Mouse (Mus musculus) CH12.LX (cell line): ENCODE measurements around the gene Kcnd3. TPM values are rescaled to one million over a fixed set of nuclear protein-coding genes. Genes with fewer than 3 reads are reported as not detected.

Source experiments
- DNase-seq: peaks from one replicate; pipeline ENCODE4 v3.0.0-alpha.2; 2013; ENCODE audit errors: extremely low read depth
- H3K27ac ChIP-seq: 2 replicates; pipeline ENCODE4 v1.5.1; 2012; ENCODE audit warnings: low read depth, mild to moderate bottlenecking, control low read depth, moderate library complexity; ENCODE audit not compliant: insufficient read depth
- H3K27me3 ChIP-seq: replicated peaks from 2 replicates; pipeline ENCODE3; 2012; ENCODE audit warnings: inconsistent platforms
- H3K36me3 ChIP-seq, 2 experiments: replicated peaks in 1 of 2; 2 replicates each; pipeline versions ENCODE3 to v1.6.1; 2012; ENCODE audit warnings: inconsistent platforms in 1 of 2, low read length in 1 of 2, mild to moderate bottlenecking in 1 of 2, mixed read lengths in 1 of 2, moderate library complexity in 1 of 2; ENCODE audit not compliant: control insufficient read depth in 1 of 2, insufficient read depth in 1 of 2
- H3K4me1 ChIP-seq, 2 experiments: 2 replicates each; pipeline ENCODE4 v1.6.1; 2012; ENCODE audit warnings: inconsistent platforms in 1 of 2, moderate library complexity in 1 of 2; ENCODE audit not compliant: insufficient read depth in 2 of 2, control insufficient read depth in 1 of 2
- H3K4me2 ChIP-seq: 2 replicates; pipeline ENCODE4 v1.6.1; 2012; ENCODE audit warnings: low read depth, mild to moderate bottlenecking, control low read depth; ENCODE audit not compliant: poor library complexity, insufficient read depth, severe bottlenecking
- H3K4me3 ChIP-seq, 3 experiments: fragments of 150-350 bp in 1 of 3; sonication (generic) in 1 of 3; replicated peaks in 1 of 3; 2 replicates each; pipeline versions ENCODE3 to v1.5.1; 2011 to 2012; ENCODE audit warnings: low read depth in 2 of 3, low read length in 2 of 3, mild to moderate bottlenecking in 2 of 3, moderate library complexity in 2 of 3, control low read depth in 1 of 3, improper control_type of control experiment in 1 of 3, inconsistent platforms in 1 of 3, mixed read lengths in 1 of 3; ENCODE audit not compliant: poor library complexity in 1 of 3
- H3K79me2 ChIP-seq: replicated peaks from 2 replicates; pipeline ENCODE4 v1.6.1; 2012; ENCODE audit warnings: mild to moderate bottlenecking, moderate library complexity; ENCODE audit not compliant: control insufficient read depth, poor library complexity, insufficient read depth, severe bottlenecking; ENCODE audit errors: extremely low read depth
- H3K9ac ChIP-seq: 2 replicates; pipeline ENCODE4 v1.6.1; 2012; ENCODE audit warnings: low read depth, mild to moderate bottlenecking, control low read depth, moderate library complexity; ENCODE audit not compliant: insufficient read depth
- H3K9me3 ChIP-seq: replicated peaks from 2 replicates; pipeline ENCODE3; 2012; ENCODE audit warnings: low read length, inconsistent platforms, mixed read lengths
- BHLHE40 ChIP-seq: IDR thresholded peaks from 2 replicates; pipeline ENCODE4 v1.6.1; 2011; ENCODE audit warnings: mild to moderate bottlenecking, low read depth, low read length, improper control_type of control experiment
- CHD1 ChIP-seq: IDR thresholded peaks from 2 replicates; pipeline ENCODE4 v1.6.1; 2012; ENCODE audit warnings: low read depth, low read length, improper control_type of control experiment, inconsistent platforms
- CTCF ChIP-seq, 2 experiments: IDR thresholded peaks in 1 of 2; conservative IDR thresholded peaks in 1 of 2; 2 replicates each; pipeline ENCODE4 v1.5.1; 2011 to 2012; ENCODE audit warnings: low read depth in 2 of 2, low read length in 2 of 2, improper control_type of control experiment in 1 of 2, inconsistent platforms in 1 of 2, mild to moderate bottlenecking in 1 of 2, moderate library complexity in 1 of 2
- E2F4 ChIP-seq: IDR thresholded peaks from 2 replicates; pipeline ENCODE4 v1.6.1; 2011; ENCODE audit warnings: low read depth, low read length, improper control_type of control experiment; ENCODE audit not compliant: insufficient replicate concordance
- GABPA ChIP-seq: IDR thresholded peaks from 2 replicates; pipeline ENCODE4 v1.6.1; 2012; ENCODE audit warnings: low read depth, low read length, improper control_type of control experiment, inconsistent platforms; ENCODE audit not compliant: insufficient replicate concordance
- IRF4 ChIP-seq: IDR thresholded peaks from 2 replicates; pipeline ENCODE4 v1.6.1; 2014; ENCODE audit warnings: low read depth, mild to moderate bottlenecking, inconsistent platforms, low read length, improper control_type of control experiment
- JUN ChIP-seq: IDR thresholded peaks from 2 replicates; pipeline ENCODE4 v1.6.1; 2011; ENCODE audit warnings: low read depth, mild to moderate bottlenecking, low read length, improper control_type of control experiment, moderate library complexity; ENCODE audit not compliant: insufficient read depth
- JUND ChIP-seq: conservative IDR thresholded peaks from 2 replicates; pipeline ENCODE4 v1.6.1; 2011; ENCODE audit warnings: low read depth, low read length, improper control_type of control experiment
- KAT2A ChIP-seq: IDR thresholded peaks from 2 replicates; pipeline ENCODE4 v1.6.1; 2012; ENCODE audit warnings: low read length, improper control_type of control experiment, inconsistent platforms; ENCODE audit not compliant: insufficient replicate concordance
- MAX ChIP-seq: IDR thresholded peaks from 2 replicates; pipeline ENCODE4 v1.6.1; 2011; ENCODE audit warnings: low read length, improper control_type of control experiment
- MAZ ChIP-seq: IDR thresholded peaks from 2 replicates; pipeline ENCODE4 v1.6.1; 2012; ENCODE audit warnings: low read depth, mild to moderate bottlenecking, inconsistent platforms, low read length, improper control_type of control experiment, moderate library complexity
- MXI1 ChIP-seq: IDR thresholded peaks from 2 replicates; pipeline ENCODE4 v1.6.1; 2011; ENCODE audit warnings: mild to moderate bottlenecking, low read depth, low read length, improper control_type of control experiment
- MYC ChIP-seq: IDR thresholded peaks from 2 replicates; pipeline ENCODE4 v1.6.1; 2011; ENCODE audit warnings: low read depth, mild to moderate bottlenecking, improper control_type of control experiment, low read length
- NELFE ChIP-seq: IDR thresholded peaks from 2 replicates; pipeline ENCODE4 v1.6.1; 2011; ENCODE audit warnings: low read depth, low read length, improper control_type of control experiment
- NRF1 ChIP-seq: IDR thresholded peaks from 2 replicates; pipeline ENCODE4 v1.6.1; 2014; ENCODE audit warnings: low read depth, mild to moderate bottlenecking, inconsistent platforms, low read length, improper control_type of control experiment, moderate library complexity
- POLR2AphosphoS2 ChIP-seq: IDR thresholded peaks from 2 replicates; pipeline ENCODE4 v1.6.1; 2011; ENCODE audit warnings: low read depth, low read length, improper control_type of control experiment
- RAD21 ChIP-seq: IDR thresholded peaks from 2 replicates; pipeline ENCODE4 v1.6.1; 2011; ENCODE audit warnings: low read depth, mild to moderate bottlenecking, low read length, improper control_type of control experiment, moderate library complexity
- SIN3A ChIP-seq: IDR thresholded peaks from 2 replicates; pipeline ENCODE4 v1.6.1; 2012; ENCODE audit warnings: low read length, improper control_type of control experiment, inconsistent platforms
- SMC3 ChIP-seq: IDR thresholded peaks from 2 replicates; pipeline ENCODE4 v1.6.1; 2011; ENCODE audit warnings: low read depth, low read length, improper control_type of control experiment
- TBP ChIP-seq: conservative IDR thresholded peaks from 2 replicates; pipeline ENCODE4 v1.6.1; 2011; ENCODE audit warnings: low read depth, low read length, improper control_type of control experiment
- UBTF ChIP-seq: IDR thresholded peaks from 2 replicates; pipeline ENCODE4 v1.6.1; 2012; ENCODE audit warnings: low read depth, mild to moderate bottlenecking, inconsistent platforms, low read length, improper control_type of control experiment, moderate library complexity
- USF2 ChIP-seq: conservative IDR thresholded peaks from 2 replicates; pipeline ENCODE4 v1.6.1; 2011; ENCODE audit warnings: low read depth, low read length, improper control_type of control experiment
- ZC3H11A ChIP-seq: IDR thresholded peaks from 2 replicates; pipeline ENCODE4 v1.6.1; 2012; ENCODE audit warnings: low read depth, mild to moderate bottlenecking, inconsistent platforms, low read length, improper control_type of control experiment
- ZKSCAN1 ChIP-seq: IDR thresholded peaks from 2 replicates; pipeline ENCODE4 v1.6.1; 2012; ENCODE audit warnings: low read depth, inconsistent platforms, low read length, improper control_type of control experiment, borderline replicate concordance
- ZMIZ1 ChIP-seq: IDR thresholded peaks from 2 replicates; pipeline ENCODE4 v1.6.1; 2012; ENCODE audit warnings: low read depth, mild to moderate bottlenecking, inconsistent platforms, low read length, improper control_type of control experiment
- dilution Hi-C: fragments of 300-500 bp; cut with MboI; formaldehyde crosslinking; loops from 2 replicates; pipeline ENCODE4 v1.14.3; 2020; ENCODE audit warnings: low sequenced_read_pairs; ENCODE audit not compliant: extremely low pct_unique_long_range_greater_than_20kb, extremely low pct_ligation_motif_present
- in situ Hi-C: fragments of 300-500 bp; cut with MboI; formaldehyde crosslinking; loops from 3 replicates; pipeline ENCODE4 v1.14.3; 2019; ENCODE audit warnings: low sequenced_read_pairs, low pct_ligation_motif_present, low pct_unique_long_range_greater_than_20kb, mixed read lengths
- polyA plus RNA-seq: library from polyadenylated mRNA; unstranded; fragments of >175 nt; gene quantifications from 2 replicates; pipeline ENCODE4 v1.2.1, GENCODE M21; 2012; ENCODE audit warnings: low read depth; ENCODE audit not compliant: insufficient read length
- total RNA-seq, 2 experiments: library from RNA; depleted of rRNA; stranded (reverse); fragments of 300-350 nt in 1 of 2; fragments of >200 nt in 1 of 2; gene quantifications; 2 replicates each; pipeline ENCODE4 v1.2.3; 2012 to 2014

Kcnd3 gene
- total and polyA plus RNA-seq, 3 experiments = not detected

DNA sequence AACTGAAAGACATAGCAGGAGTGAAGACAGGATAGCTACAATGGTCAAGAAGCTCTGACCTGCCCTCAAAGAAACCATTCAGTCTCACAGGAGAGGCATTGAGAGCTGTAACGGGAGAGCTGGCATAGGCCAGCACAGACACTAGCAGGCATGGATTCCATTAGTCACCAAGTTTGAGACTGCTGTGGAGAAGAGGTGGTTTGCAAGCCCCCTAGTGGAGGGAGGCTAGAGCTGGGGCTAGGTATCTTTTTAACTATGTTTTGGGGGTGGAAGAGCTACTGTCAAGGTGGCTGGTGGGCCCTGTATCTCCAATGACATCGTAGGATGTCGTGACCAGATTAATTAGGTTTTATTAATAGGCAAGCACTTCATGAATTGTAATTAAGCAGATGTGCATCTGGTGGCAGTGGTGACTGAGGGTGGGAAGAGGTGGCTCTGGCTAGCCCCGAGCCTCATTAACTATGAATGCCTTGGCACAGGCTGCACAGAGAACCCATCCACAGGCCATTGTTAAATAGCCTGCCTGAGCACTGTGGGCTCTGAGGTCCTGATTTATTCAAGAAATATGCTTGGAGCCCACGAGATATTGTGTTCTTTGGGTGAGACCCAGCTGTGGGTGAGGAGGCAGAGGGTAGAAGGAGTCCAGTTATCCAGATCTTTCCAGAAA lies 48.6 kb upstream of the Kcnd3 start:
- Histone ChIP-seq H3K4me1 (peaks cover 0 to 8% of the 10 kb centered on the region in 2 experiments; a peak in 2 of 4 replicates), H3K79me2 (no peaks in the 10 kb centered on the region), H3K27ac (no peak overlapping the region), H3K36me3 (no peaks in the 10 kb centered on the region), H3K9me3 (no peaks in the 10 kb centered on the region), H3K27me3 (peaks cover 66% of the 10 kb centered on the region), H3K4me2 (no peak overlapping the region), H3K9ac (no peak overlapping the region), H3K4me3 (no peak overlapping the region)
- TF ChIP-seq MAX (no peak), MAZ (0 out of 2 replicates have a peak, but pooled peaks have one; percentile 29), RAD21 (peak; percentile 67), MXI1 (no peak), CTCF (conservative IDR thresholded peaks at IDR 0.05 in 1 of 2, IDR thresholded peaks at IDR 0.05 in 1 of 2; ENCODE audit: low read depth in 2 of 2, low read length in 2 of 2) (peak in 1 of 2 experiments; percentile 73; a peak in 2 of 4 replicates), SMC3 (peak; percentile 77), KAT2A (no peak)
- in situ Hi-C loops = no loop called here
- dilution Hi-C loops = no loop called here
- peak; percentile 39 for DNase-seq

DNA sequence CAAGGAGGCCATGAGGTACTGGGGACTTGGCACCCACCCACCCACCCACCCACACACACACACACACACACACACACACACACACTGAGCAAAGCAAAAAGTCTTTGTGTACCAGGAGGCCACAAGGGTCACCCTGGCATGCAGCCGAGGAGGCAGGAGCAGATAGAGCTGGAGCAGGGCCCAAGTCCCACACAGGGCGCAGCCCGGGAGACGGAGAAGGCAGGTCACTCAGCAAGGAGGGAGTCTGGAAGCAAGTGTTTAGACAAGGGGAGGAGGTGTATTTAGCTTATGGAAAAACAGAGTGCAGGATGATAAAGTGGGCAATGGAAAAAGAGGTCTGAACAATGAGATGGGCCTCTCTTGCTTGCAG lies 48.1 kb upstream of the Kcnd3 start:
- DNase-seq = no peak
- TF ChIP-seq JUND (no peak), CHD1 (no peak), ZKSCAN1 (no peak), IRF4 (no peak), SIN3A (no peak), POLR2AphosphoS2 (no peak), ZMIZ1 (no peak), CTCF (conservative IDR thresholded peaks at IDR 0.05 in 1 of 2, IDR thresholded peaks at IDR 0.05 in 1 of 2; ENCODE audit: low read depth in 2 of 2, low read length in 2 of 2) (no peak), BHLHE40 (no peak), USF2 (no peak), E2F4 (no peak), UBTF (no peak), NRF1 (no peak), JUN (no peak), ZC3H11A (no peak), MYC (no peak), NELFE (no peak), TBP (no peak), SMC3 (no peak), GABPA (no peak)
- H3K9ac ChIP-seq = no peak overlapping the region
- in situ Hi-C loops (no loop called here), dilution Hi-C loops (no loop called here)
- H3K27me3 ChIP-seq = peaks cover 70% of the 10 kb centered on the region
- H3K9me3 ChIP-seq = no peaks in the 10 kb centered on the region
- no peaks in the 10 kb centered on the region for H3K36me3 ChIP-seq
- H3K79me2 ChIP-seq = no peaks in the 10 kb centered on the region
- H3K4me1 ChIP-seq = peaks cover 0 to 8% of the 10 kb centered on the region in 2 experiments; a peak in 2 of 4 replicates
- no peak overlapping the region for H3K4me3 ChIP-seq
- no peak overlapping the region for H3K4me2 ChIP-seq
- no peak overlapping the region for H3K27ac ChIP-seq
